Mouse (Mus musculus) liver, adult 2 months (tissue): ENCODE data around the gene Csmd2.

Experiments used
- CTCF ChIP-seq: fragments of 200-500 bp; IDR thresholded peaks from 2 replicates; pipeline ENCODE4 v1.5.1; 2011; ENCODE audit warnings: low read depth, low read length, control low read depth
- POLR2A ChIP-seq: fragments of 200-500 bp; IDR thresholded peaks from 2 replicates; pipeline ENCODE4 v1.6.1; 2011; ENCODE audit warnings: low read length, control low read depth; ENCODE audit not compliant: insufficient read depth; ENCODE audit errors: extremely low read depth

DNA sequence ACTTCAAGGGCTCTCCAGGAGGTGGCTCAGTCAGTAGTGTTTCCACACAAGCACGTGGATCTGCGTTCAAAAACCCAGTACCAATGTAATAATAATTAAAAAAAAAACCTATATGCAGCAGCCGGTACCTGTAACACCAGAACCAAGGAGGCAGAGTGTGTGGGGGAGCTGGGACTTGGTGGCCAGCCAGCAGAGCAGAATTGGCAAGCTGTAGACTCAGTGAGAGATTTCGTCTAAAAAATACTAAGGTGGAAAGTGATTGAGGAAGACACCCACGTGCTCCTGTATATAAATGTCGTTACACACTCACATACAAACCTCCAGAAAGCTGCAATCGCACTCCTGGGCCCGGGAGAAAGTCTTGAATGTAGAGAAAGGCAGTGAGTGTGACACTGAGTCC lies 316.4 kb downstream of the Csmd2 start:
- TF ChIP-seq CTCF (no peak), POLR2A (no peak)
